Mouse (Mus musculus) mouse trophoblast stem cell (cell line): Measurements from ENCODE around the gene Phtf2.
"Not testable (repeated sequence)": the region's sequence is repeated elsewhere in the genome, so short reads cannot be mapped to it uniquely, and the experiment has no call there.

Experiments
- in situ Hi-C, 2 experiments: fragments of 300-500 bp; cut with MseI, MboI; formaldehyde crosslinking; loops; 2 replicates in 1 of 2; 3 replicates in 1 of 2; pipeline ENCODE4 v1.15.1; 2025

The Phtf2 gene

GRCm38 (mm10) chr5:20778274-20778984 lies 103.5 kb downstream of the Phtf2 start:
- in situ Hi-C loops: no loop called here

- in situ Hi-C loops: no loop called here
These were observed 108.6 kb downstream of the Phtf2 start for GRCm38 (mm10) chr5:20773341-20773740.

GRCm38 (mm10) chr5:20765365-20765920 lies 116.5 kb downstream of the Phtf2 start:
- in situ Hi-C loops: no loop called here

- in situ Hi-C loops: not testable (repeated sequence)
These were observed 119.5 kb downstream of the Phtf2 start for GRCm38 (mm10) chr5:20762441-20762840.

GRCm38 (mm10) chr5:20760368-20761162 lies 121.4 kb downstream of the Phtf2 start:
- in situ Hi-C loops: no loop called here

- in situ Hi-C loops: no loop called here
These were observed 122.2 kb downstream of the Phtf2 start for GRCm38 (mm10) chr5:20759771-20760170.

GRCm38 (mm10) chr5:20753963-20754362 lies 128.0 kb downstream of the Phtf2 start:
- in situ Hi-C loops: no loop called here

- in situ Hi-C loops: no loop called here
These were observed 128.8 kb downstream of the Phtf2 start for GRCm38 (mm10) chr5:20753096-20753495.

GRCm38 (mm10) chr5:20751696-20752095 lies 130.2 kb downstream of the Phtf2 start:
- in situ Hi-C loops: no loop called here

GRCm38 (mm10) chr5:20751000-20751399 lies 130.9 kb downstream of the Phtf2 start:
- in situ Hi-C loops: no loop called here

GRCm38 (mm10) chr5:20749535-20749934 lies 132.4 kb downstream of the Phtf2 start:
- in situ Hi-C loops: no loop called here

GRCm38 (mm10) chr5:20748856-20749255 lies 133.1 kb downstream of the Phtf2 start:
- in situ Hi-C loops: no loop called here

GRCm38 (mm10) chr5:20748142-20748541 lies 133.8 kb downstream of the Phtf2 start:
- in situ Hi-C loops: no loop called here

- in situ Hi-C loops: no loop called here
These were observed 140.0 kb downstream of the Phtf2 start for GRCm38 (mm10) chr5:20741936-20742335.

GRCm38 (mm10) chr5:20741193-20741592 lies 140.7 kb downstream of the Phtf2 start:
- in situ Hi-C loops: no loop called here

GRCm38 (mm10) chr5:20738795-20739194 lies 143.1 kb downstream of the Phtf2 start:
- in situ Hi-C loops: no loop called here

- in situ Hi-C loops: not testable (repeated sequence)
These were observed 158.7 kb downstream of the Phtf2 start for GRCm38 (mm10) chr5:20723226-20723625.

GRCm38 (mm10) chr5:20720201-20720900 lies 161.6 kb downstream of the Phtf2 start:
- in situ Hi-C loops: no loop called here

GRCm38 (mm10) chr5:20715980-20716379 lies 165.9 kb downstream of the Phtf2 start:
- in situ Hi-C loops: not testable (repeated sequence)

GRCm38 (mm10) chr5:20714619-20715018 lies 167.3 kb downstream of the Phtf2 start:
- in situ Hi-C loops: not testable (repeated sequence)

GRCm38 (mm10) chr5:20710845-20711244 lies 171.1 kb downstream of the Phtf2 start:
- in situ Hi-C loops: not testable (repeated sequence)
